Mouse (Mus musculus) layer of hippocampus, adult 9-11 months (tissue): ENCODE data around the gene Gm3045.

ENCODE experiments used
- DNase-seq: peaks from one replicate; pipeline ENCODE4 v3.0.0; 2022

Gm3045 gene

GRCm38 (mm10) chr13:56426365-56426764 lies at the start of gene Gm3045:
TSS of gene Gm3045 (plus strand) at chr13:56426594.
- DNase-seq = peak; percentile 26

GRCm38 (mm10) chr13:56380855-56381685 lies 45.3 kb upstream of the Gm3045 start:
- DNase-seq = no peak

GRCm38 (mm10) chr13:56383406-56383805 lies 43.0 kb upstream of the Gm3045 start:
- DNase-seq = no peak

- DNase-seq = peak; percentile 18
Observed at GRCm38 (mm10) chr13:56386411-56386810, 40.0 kb upstream of the Gm3045 start.

- no peak for DNase-seq
Observed at GRCm38 (mm10) chr13:56387374-56387773, 39.0 kb upstream of the Gm3045 start.

GRCm38 (mm10) chr13:56388042-56388441 lies 38.4 kb upstream of the Gm3045 start:
- DNase-seq = no peak

- DNase-seq = no peak
Observed at GRCm38 (mm10) chr13:56397572-56397971, 28.8 kb upstream of the Gm3045 start.

- no peak for DNase-seq
Observed at GRCm38 (mm10) chr13:56401186-56401585, 25.2 kb upstream of the Gm3045 start.

GRCm38 (mm10) chr13:56403381-56404086 lies 22.9 kb upstream of the Gm3045 start:
- no peak for DNase-seq

- DNase-seq = no peak
Observed at GRCm38 (mm10) chr13:56404511-56405140, 21.8 kb upstream of the Gm3045 start.

- DNase-seq = no peak
Observed at GRCm38 (mm10) chr13:56412286-56412873, 14.0 kb upstream of the Gm3045 start.

- no peak for DNase-seq
Observed at GRCm38 (mm10) chr13:56418685-56419483, 7.5 kb upstream of the Gm3045 start.

- DNase-seq = no peak
Observed at GRCm38 (mm10) chr13:56419538-56419937, 6.9 kb upstream of the Gm3045 start.

- peak; percentile 50 for DNase-seq
Observed at GRCm38 (mm10) chr13:56422072-56422723, 4.2 kb upstream of the Gm3045 start.

- DNase-seq = no peak
Observed at GRCm38 (mm10) chr13:56425931-56426330, 463 bp upstream of the Gm3045 start.

- DNase-seq = peak; percentile 56
Observed at GRCm38 (mm10) chr13:56428724-56429500, 2.5 kb downstream of the Gm3045 start.

GRCm38 (mm10) chr13:56432496-56432895 lies 6.1 kb downstream of the Gm3045 start:
- DNase-seq = no peak

GRCm38 (mm10) chr13:56433466-56433865 lies 7.1 kb downstream of the Gm3045 start:
- peak; percentile 34 for DNase-seq

GRCm38 (mm10) chr13:56434311-56434751 lies 7.9 kb downstream of the Gm3045 start:
- no peak for DNase-seq

- no peak for DNase-seq
Observed at GRCm38 (mm10) chr13:56435615-56436287, 9.4 kb downstream of the Gm3045 start.
